Mouse (Mus musculus): Measurements from ENCODE around the gene Ston2. TPM values are rescaled to one million over a fixed set of nuclear protein-coding genes. Genes with fewer than 3 reads are reported as not detected.

The Ston2 gene
- polyA plus RNA-seq, 1 experiment from 2014 or later, result 16.4 TPM

- WGBS, result 77% methylated on average over 4 of the region's 4 CpGs
- no peaks in the 10 kb centered on the region for H3K27me3 ChIP-seq (ENCODE audit: control insufficient read depth, insufficient read depth, low read length)
- H3K9ac ChIP-seq (replicated peaks; ENCODE audit: low read depth, low read length), result no peak overlapping the region
- H3K4me2 ChIP-seq (replicated peaks; ENCODE audit: low read depth, low read length), result no peak overlapping the region
- H3K4me3 ChIP-seq (ENCODE audit: low read depth, low read length), result no peak overlapping the region
- no peaks in the 10 kb centered on the region for H3K4me1 ChIP-seq (ENCODE audit: control insufficient read depth, insufficient read depth, low read length)
- ATAC-seq (ENCODE audit: insufficient number of reproducible peaks, insufficient read depth, low FRiP score, low read depth), result no peak
- no peaks in the 10 kb centered on the region; the same call in 1 of the 2 replicates for H3K36me3 ChIP-seq (ENCODE audit: control insufficient read depth, insufficient read depth, low read length)
- no peak overlapping the region for H3K27ac ChIP-seq (ENCODE audit: low read length)
- H3K9me3 ChIP-seq (ENCODE audit: control insufficient read depth, low read depth, low read length), result no peaks in the 10 kb centered on the region
Observed at GRCm38 (mm10) chr12:91738381-91738780, 49.8 kb downstream of the Ston2 start.

- H3K4me3 ChIP-seq (ENCODE audit: low read depth, low read length), result no peak overlapping the region
- H3K4me1 ChIP-seq (ENCODE audit: control insufficient read depth, insufficient read depth, low read length), result no peaks in the 10 kb centered on the region; the same call in 1 of the 2 replicates
- no peaks in the 10 kb centered on the region for H3K27me3 ChIP-seq (ENCODE audit: control insufficient read depth, insufficient read depth, low read length)
- ATAC-seq (ENCODE audit: insufficient number of reproducible peaks, insufficient read depth, low FRiP score, low read depth), result 0 out of 2 replicates have a peak, but pooled peaks have one; percentile 38
- 88% methylated on average over 15 of the region's 15 CpGs for WGBS
- H3K36me3 ChIP-seq (ENCODE audit: control insufficient read depth, insufficient read depth, low read length), result no peaks in the 10 kb centered on the region; the same call in 1 of the 2 replicates
- H3K9me3 ChIP-seq (ENCODE audit: control insufficient read depth, low read depth, low read length), result no peaks in the 10 kb centered on the region
- no peak overlapping the region for H3K9ac ChIP-seq (replicated peaks; ENCODE audit: low read depth, low read length)
- H3K27ac ChIP-seq (ENCODE audit: low read length), result no peak overlapping the region
- no peak overlapping the region for H3K4me2 ChIP-seq (replicated peaks; ENCODE audit: low read depth, low read length)
Observed at GRCm38 (mm10) chr12:91736221-91736980, 51.8 kb downstream of the Ston2 start.

GRCm38 (mm10) chr12:91734246-91735027, 53.8 kb downstream of the Ston2 start:
- 51% methylated on average over 15 of the region's 15 CpGs for whole genome bisulfite sequencing
- no peak overlapping the region for H3K27ac ChIP-seq (ENCODE audit: low read length)
- no peak overlapping the region for H3K4me2 ChIP-seq (replicated peaks; ENCODE audit: low read depth, low read length)
- H3K36me3 ChIP-seq (ENCODE audit: control insufficient read depth, insufficient read depth, low read length), result no peaks in the 10 kb centered on the region
- no peak for ATAC-seq (ENCODE audit: insufficient number of reproducible peaks, insufficient read depth, low FRiP score, low read depth)
- H3K9ac ChIP-seq (replicated peaks; ENCODE audit: low read depth, low read length), result no peak overlapping the region
- no peaks in the 10 kb centered on the region for H3K27me3 ChIP-seq (ENCODE audit: control insufficient read depth, insufficient read depth, low read length)
- H3K9me3 ChIP-seq (ENCODE audit: control insufficient read depth, low read depth, low read length), result no peaks in the 10 kb centered on the region
- H3K4me3 ChIP-seq (ENCODE audit: low read depth, low read length), result no peak overlapping the region
- H3K4me1 ChIP-seq (ENCODE audit: control insufficient read depth, insufficient read depth, low read length), result no peaks in the 10 kb centered on the region; the same call in 1 of the 2 replicates

GRCm38 (mm10) chr12:91732729-91733448, 55.3 kb downstream of the Ston2 start:
- H3K36me3 ChIP-seq (ENCODE audit: control insufficient read depth, insufficient read depth, low read length), result no peaks in the 10 kb centered on the region
- ATAC-seq (ENCODE audit: insufficient number of reproducible peaks, insufficient read depth, low FRiP score, low read depth), result no peak
- no peak overlapping the region for H3K9ac ChIP-seq (replicated peaks; ENCODE audit: low read depth, low read length)
- H3K27ac ChIP-seq (ENCODE audit: low read length), result no peak overlapping the region
- no peak overlapping the region for H3K4me3 ChIP-seq (ENCODE audit: low read depth, low read length)
- no peaks in the 10 kb centered on the region for H3K27me3 ChIP-seq (ENCODE audit: control insufficient read depth, insufficient read depth, low read length)
- WGBS, result 79% methylated on average over 6 of the region's 6 CpGs
- no peaks in the 10 kb centered on the region; the same call in 1 of the 2 replicates for H3K4me1 ChIP-seq (ENCODE audit: control insufficient read depth, insufficient read depth, low read length)
- H3K4me2 ChIP-seq (replicated peaks; ENCODE audit: low read depth, low read length), result no peak overlapping the region
- no peaks in the 10 kb centered on the region for H3K9me3 ChIP-seq (ENCODE audit: control insufficient read depth, low read depth, low read length)

- H3K4me2 ChIP-seq (replicated peaks; ENCODE audit: low read depth, low read length), result no peak overlapping the region
Observed at GRCm38 (mm10) chr12:91726202-91726601, 62.0 kb downstream of the Ston2 start.

GRCm38 (mm10) chr12:91723912-91724311, 64.3 kb downstream of the Ston2 start:
- no peaks in the 10 kb centered on the region for H3K27me3 ChIP-seq (ENCODE audit: control insufficient read depth, insufficient read depth, low read length)
- H3K4me2 ChIP-seq (replicated peaks; ENCODE audit: low read depth, low read length), result no peak overlapping the region
- no peak overlapping the region for H3K9ac ChIP-seq (replicated peaks; ENCODE audit: low read depth, low read length)
- WGBS, result 77% methylated on average over 6 of the region's 6 CpGs
- ATAC-seq (ENCODE audit: insufficient number of reproducible peaks, insufficient read depth, low FRiP score, low read depth), result no peak
- no peaks in the 10 kb centered on the region for H3K9me3 ChIP-seq (ENCODE audit: control insufficient read depth, low read depth, low read length)
- no peak overlapping the region for H3K4me3 ChIP-seq (ENCODE audit: low read depth, low read length)
- no peaks in the 10 kb centered on the region for H3K36me3 ChIP-seq (ENCODE audit: control insufficient read depth, insufficient read depth, low read length)
- no peak overlapping the region for H3K27ac ChIP-seq (ENCODE audit: low read length)
- H3K4me1 ChIP-seq (ENCODE audit: control insufficient read depth, insufficient read depth, low read length), result no peaks in the 10 kb centered on the region

More at GRCm38 (mm10) chr12:91726202-91726601, 62.0 kb downstream of the Ston2 start:
- Histone ChIP-seq H3K9me3 (ENCODE audit: control insufficient read depth, low read depth, low read length) (no peaks in the 10 kb centered on the region), H3K36me3 (ENCODE audit: control insufficient read depth, insufficient read depth, low read length) (no peaks in the 10 kb centered on the region), H3K27me3 (ENCODE audit: control insufficient read depth, insufficient read depth, low read length) (no peaks in the 10 kb centered on the region), H3K4me3 (ENCODE audit: low read depth, low read length) (no peak overlapping the region), H3K9ac (replicated peaks; ENCODE audit: low read depth, low read length) (no peak overlapping the region), H3K27ac (ENCODE audit: low read length) (no peak overlapping the region), H3K4me1 (ENCODE audit: control insufficient read depth, insufficient read depth, low read length) (no peaks in the 10 kb centered on the region)
- ATAC-seq (ENCODE audit: insufficient number of reproducible peaks, insufficient read depth, low FRiP score, low read depth), result no peak
- 83% methylated on average over 7 of the region's 7 CpGs for WGBS

- no peaks in the 10 kb centered on the region for H3K27me3 ChIP-seq (ENCODE audit: control insufficient read depth, insufficient read depth, low read length)
- H3K36me3 ChIP-seq (ENCODE audit: control insufficient read depth, insufficient read depth, low read length), result no peaks in the 10 kb centered on the region
- 88% methylated on average over 7 of the region's 7 CpGs for WGBS
- ATAC-seq (ENCODE audit: insufficient number of reproducible peaks, insufficient read depth, low FRiP score, low read depth), result no peak
- no peaks in the 10 kb centered on the region for H3K9me3 ChIP-seq (ENCODE audit: control insufficient read depth, low read depth, low read length)
- H3K9ac ChIP-seq (replicated peaks; ENCODE audit: low read depth, low read length), result no peak overlapping the region
- H3K4me3 ChIP-seq (ENCODE audit: low read depth, low read length), result no peak overlapping the region
- no peaks in the 10 kb centered on the region for H3K4me1 ChIP-seq (ENCODE audit: control insufficient read depth, insufficient read depth, low read length)
- H3K27ac ChIP-seq (ENCODE audit: low read length), result no peak overlapping the region
- no peak overlapping the region for H3K4me2 ChIP-seq (replicated peaks; ENCODE audit: low read depth, low read length)
Observed at GRCm38 (mm10) chr12:91719134-91719533, 69.1 kb downstream of the Ston2 start.

- no peak for ATAC-seq (ENCODE audit: insufficient number of reproducible peaks, insufficient read depth, low FRiP score, low read depth)
- Histone ChIP-seq H3K27me3 (ENCODE audit: control insufficient read depth, insufficient read depth, low read length) (no peaks in the 10 kb centered on the region), H3K9me3 (ENCODE audit: control insufficient read depth, low read depth, low read length) (no peaks in the 10 kb centered on the region), H3K9ac (replicated peaks; ENCODE audit: low read depth, low read length) (no peak overlapping the region), H3K36me3 (ENCODE audit: control insufficient read depth, insufficient read depth, low read length) (no peaks in the 10 kb centered on the region), H3K27ac (ENCODE audit: low read length) (no peak overlapping the region), H3K4me1 (ENCODE audit: control insufficient read depth, insufficient read depth, low read length) (no peaks in the 10 kb centered on the region), H3K4me2 (replicated peaks; ENCODE audit: low read depth, low read length) (no peak overlapping the region), H3K4me3 (ENCODE audit: low read depth, low read length) (no peak overlapping the region)
- WGBS, result 61% methylated on average over 6 of the region's 6 CpGs
Observed at GRCm38 (mm10) chr12:91715686-91716085, 72.5 kb downstream of the Ston2 start.

All from stomach, embryonic 14.5 days (tissue).